Comparison of ENCODE assay signal across 15 mouse cellular contexts in genomic region chr13:75737991-75738390, GRCm38 (mm10). TPM values are rescaled to one million over a fixed set of nuclear protein-coding genes. Genes with fewer than 3 reads are reported as not detected.
A peak's percentile ranks its signal among the peaks of the same experiment; 100 is the strongest.
DNase-seq lines count a peak whose midpoint lies in the region; ATAC-seq lines count a peak whose summit lies in the region.
"Had no signal": no experiment of that assay in that cellular context is flagged by ENCODE, and none has a peak within 500 bp of the region (broad histone marks: within the 10 kb centered on the region; RNA-seq: fewer than 3 reads in every experiment).

No protein-coding gene starts in this region.

- H3K9me3 ChIP-seq in stomach, embryonic 16.5 days (replicated peaks; ENCODE audit: control insufficient read depth, low read length): no peaks in the 10 kb centered on the region
- H3K9me3 ChIP-seq in forebrain, embryonic 14.5 days (replicated peaks; ENCODE audit: control insufficient read depth, low read length): no peaks in the 10 kb centered on the region
- H3K9me3 ChIP-seq: forebrain, embryonic 13.5 days; hindbrain, embryonic 10.5 days had no signal

- peak; percentile 41 for DNase-seq in adrenal gland, postnatal 10 days
- no peak for DNase-seq in adrenal gland, adult (ENCODE audit: inconsistent age in 2 of 2, low spot score in 1 of 2)
- DNase-seq in lung, postnatal 25 days (ENCODE audit: low spot score): peak; percentile 14
- DNase-seq in lung, postnatal 4 days: no peak
- peak; percentile 52 for DNase-seq in gastrocnemius, postnatal 25 days
- DNase-seq in forebrain, embryonic 14.5 days (ENCODE audit: low spot score): no peak
- no peak for DNase-seq in frontal cortex, adult 2 months (ENCODE audit: extremely low spot score in 1 of 2, low spot score in 1 of 2)
- DNase-seq: kidney, postnatal 10 days; layer of hippocampus, adult 9-11 months; left cerebral cortex, postnatal 4 days had no signal

- H3K27ac ChIP-seq in stomach, embryonic 16.5 days (ENCODE audit: low read length): peak overlapping the region; percentile 42; the same call in 1 of the 2 replicates
- no peak overlapping the region for H3K27ac ChIP-seq in forebrain, embryonic 14.5 days (ENCODE audit: low read depth, low read length)
- H3K27ac ChIP-seq: forebrain, embryonic 13.5 days; heart, adult 2 months; hindbrain, embryonic 10.5 days had no signal

- no peak overlapping the region for H3K4me2 ChIP-seq in stomach, embryonic 16.5 days (ENCODE audit: low read depth, low read length)
- no peak overlapping the region for H3K4me2 ChIP-seq in forebrain, embryonic 14.5 days (ENCODE audit: low read length)
- H3K4me2 ChIP-seq: forebrain, embryonic 13.5 days had no signal

- no peak for ATAC-seq in stomach, embryonic 16.5 days (ENCODE audit: insufficient read depth, low FRiP score)
- ATAC-seq in forebrain, embryonic 14.5 days: no peak
- ATAC-seq: forebrain, embryonic 13.5 days had no signal

- 45% methylated on average over 7 of the region's 7 CpGs for WGBS in stomach, embryonic 16.5 days
- 91% methylated on average over 7 of the region's 7 CpGs for WGBS in forebrain, embryonic 14.5 days

- peaks cover 14% of the 10 kb centered on the region for H3K4me1 ChIP-seq in stomach, embryonic 16.5 days (ENCODE audit: control insufficient read depth, insufficient read depth, low read length)
- H3K4me1 ChIP-seq in forebrain, embryonic 14.5 days (ENCODE audit: control insufficient read depth, insufficient read depth, low read length): no peaks in the 10 kb centered on the region
- H3K4me1 ChIP-seq: forebrain, embryonic 13.5 days; hindbrain, embryonic 10.5 days had no signal

- no peaks in the 10 kb centered on the region for H3K27me3 ChIP-seq in stomach, embryonic 16.5 days (ENCODE audit: control insufficient read depth, insufficient read depth, low read length)
- H3K27me3 ChIP-seq in forebrain, embryonic 14.5 days (replicated peaks; ENCODE audit: control insufficient read depth, insufficient read depth, low read length): no peaks in the 10 kb centered on the region
- H3K27me3 ChIP-seq: forebrain, embryonic 13.5 days had no signal

- H3K36me3 ChIP-seq in stomach, embryonic 16.5 days (ENCODE audit: control insufficient read depth, insufficient read depth, low read length): no peaks in the 10 kb centered on the region
- H3K36me3 ChIP-seq in forebrain, embryonic 14.5 days (ENCODE audit: control insufficient read depth, insufficient read depth, low read length): no peaks in the 10 kb centered on the region
- H3K36me3 ChIP-seq: hindbrain, embryonic 10.5 days had no signal

- no peak overlapping the region for H3K9ac ChIP-seq in stomach, embryonic 16.5 days (ENCODE audit: low read length)
- no peak overlapping the region for H3K9ac ChIP-seq in forebrain, embryonic 14.5 days (ENCODE audit: low read length)
- H3K9ac ChIP-seq: forebrain, embryonic 13.5 days had no signal

- no peak overlapping the region for H3K4me3 ChIP-seq in stomach, embryonic 16.5 days (replicated peaks; ENCODE audit: low read length)
- no peak overlapping the region for H3K4me3 ChIP-seq in forebrain, embryonic 14.5 days (ENCODE audit: low read depth, low read length)
- H3K4me3 ChIP-seq: forebrain, embryonic 13.5 days; heart, adult 2 months; hindbrain, embryonic 10.5 days; myocyte had no signal

RNA-seq across cellular contexts. Expression of gene Ell2, which starts 31.4 kb away (rescaled TPM):
- total RNA-seq in adrenal gland, postnatal 10 days (2021): 10 to 100 TPM; 26.6 to 59.7 TPM
- total RNA-seq in gastrocnemius, postnatal 25 days (2021): 10 to 100 TPM; 21.9 to 31.8 TPM
- polyA plus RNA-seq in stomach, embryonic 16.5 days (2015; fragmentation: Nextera tagmentation; extraction: Ambion mirVana): 17.5 and 19.4 TPM in 2 replicates
- 0.79 and 0.90 TPM in 2 replicates for polyA plus RNA-seq in forebrain, embryonic 14.5 days (2014; fragmentation: Nextera tagmentation; extraction: Ambion mirVana)
- 14.6 and 16.4 TPM in 2 replicates for polyA plus RNA-seq in frontal cortex, adult 2 months (2012; rRNA removed)

Comparison
In these comparisons a context has a peak if more than half of its experiments do, and no peak if none do; other contexts are left out.
1. DNase-seq: peak in adrenal gland, postnatal 10 days (single experiment), lung, postnatal 25 days (single experiment) and gastrocnemius, postnatal 25 days (single experiment); none in adrenal gland, adult (0 of 2), lung, postnatal 4 days (0 of 2), forebrain, embryonic 14.5 days (single experiment) and frontal cortex, adult 2 months (0 of 2).